In genomic region chr17:34459255-34459654, GRCm38 (mm10) we compare ENCODE assay signal across 36 mouse cellular contexts. TPM values are rescaled to one million over a fixed set of nuclear protein-coding genes. Genes with fewer than 3 reads are reported as not detected.
"Had no signal": no experiment of that assay in that cellular context is flagged by ENCODE, and none has a peak within 500 bp of the region (broad histone marks: within the 10 kb centered on the region; RNA-seq: fewer than 3 reads in every experiment).

No protein-coding gene starts in this region.

- H3K4me2 ChIP-seq: heart, embryonic 12.5 days; hindbrain, embryonic 12.5 days; hindbrain, embryonic 14.5 days; intestine, embryonic 15.5 days; limb, embryonic 12.5 days had no signal

- H3K27me3 ChIP-seq: heart, embryonic 12.5 days; hindbrain, embryonic 12.5 days; intestine, embryonic 15.5 days had no signal

- H3K4me3 ChIP-seq: gastrocnemius, adult 2 months; heart, embryonic 10.5 days; heart, embryonic 12.5 days; hindbrain, embryonic 10.5 days; hindbrain, embryonic 12.5 days; intestine, embryonic 15.5 days; layer of hippocampus, adult 2 months; left cerebral cortex, adult 2 months; limb, embryonic 10.5 days; limb, embryonic 12.5 days had no signal

- H3K9ac ChIP-seq: heart, embryonic 12.5 days; hindbrain, embryonic 12.5 days; hindbrain, embryonic 14.5 days; intestine, embryonic 15.5 days; limb, embryonic 12.5 days had no signal

- H3K36me3 ChIP-seq: heart, embryonic 10.5 days; heart, embryonic 12.5 days; hindbrain, embryonic 10.5 days; hindbrain, embryonic 12.5 days; intestine, embryonic 15.5 days; limb, embryonic 10.5 days; limb, embryonic 12.5 days had no signal

- H3K9me3 ChIP-seq: heart, embryonic 10.5 days; heart, embryonic 12.5 days; hindbrain, embryonic 10.5 days; hindbrain, embryonic 12.5 days; intestine, embryonic 15.5 days; limb, embryonic 10.5 days; limb, embryonic 12.5 days had no signal

- DNase-seq: gastrocnemius, adult 2 months; gastrocnemius, postnatal 10 days; gastrocnemius, postnatal 25 days; heart, adult 18-20 months; heart, postnatal 10 days; heart, postnatal 4 days; kidney, adult 18-20 months; kidney, adult 8-10 months; kidney, postnatal 10 days; kidney, postnatal 25 days; kidney, postnatal 4 days had no signal

- H3K4me1 ChIP-seq: heart, embryonic 10.5 days; heart, embryonic 12.5 days; hindbrain, embryonic 10.5 days; hindbrain, embryonic 12.5 days; intestine, embryonic 15.5 days; limb, embryonic 10.5 days; limb, embryonic 12.5 days had no signal

- ATAC-seq: hindbrain, embryonic 16.5 days; inflammation-experienced regulatory T-cells, adult 6 months; intestine, embryonic 15.5 days; intestine, postnatal 0 days had no signal

- H3K27ac ChIP-seq: gastrocnemius, adult 2 months; heart, embryonic 10.5 days; hindbrain, embryonic 10.5 days; hindbrain, embryonic 12.5 days; hindbrain, embryonic 14.5 days; intestine, embryonic 15.5 days; layer of hippocampus, adult 2 months; left cerebral cortex, adult 2 months; limb, embryonic 10.5 days; limb, embryonic 12.5 days had no signal

RNA-seq across cellular contexts. Expression of gene Btnl4, which starts 17.9 kb away (rescaled TPM):
- total RNA-seq: gastrocnemius, adult 2 months; gastrocnemius, postnatal 10 days; gastrocnemius, postnatal 25 days; gastrocnemius, postnatal 4 days; granulocyte monocyte progenitor cell, adult 5-6 weeks; heart, adult 18-20 months; heart, adult 8-10 months; heart, postnatal 10 days; heart, postnatal 25 days; heart, postnatal 4 days; layer of hippocampus, adult 2 months; layer of hippocampus, postnatal 10 days; layer of hippocampus, postnatal 25 days; left cerebral cortex, adult 2 months; left cerebral cortex, postnatal 14 days; left cerebral cortex, postnatal 36 days had no signal
- polyA plus RNA-seq: frontal cortex, adult 2 months; heart, embryonic 10.5 days; heart, embryonic 12.5 days; heart, embryonic 14.5 days; hindbrain, embryonic 10.5 days; hindbrain, embryonic 12.5 days; hindbrain, embryonic 14.5 days; hindbrain, embryonic 16.5 days; inflammation-experienced regulatory T-cells, adult 6 months; kidney, embryonic 14.5 days; kidney, embryonic 16.5 days; limb, embryonic 10.5 days; limb, embryonic 12.5 days had no signal

RNA-seq across cellular contexts. Expression of gene Btnl6, which starts 57.9 kb away (rescaled TPM):
- total RNA-seq: gastrocnemius, adult 2 months; gastrocnemius, postnatal 10 days; gastrocnemius, postnatal 25 days; gastrocnemius, postnatal 4 days; granulocyte monocyte progenitor cell, adult 5-6 weeks; heart, adult 18-20 months; heart, adult 8-10 months; heart, postnatal 10 days; heart, postnatal 25 days; heart, postnatal 4 days; layer of hippocampus, adult 2 months; layer of hippocampus, postnatal 10 days; layer of hippocampus, postnatal 25 days; left cerebral cortex, adult 2 months; left cerebral cortex, postnatal 14 days; left cerebral cortex, postnatal 36 days had no signal
- polyA plus RNA-seq: frontal cortex, adult 2 months; heart, embryonic 10.5 days; heart, embryonic 12.5 days; heart, embryonic 14.5 days; hindbrain, embryonic 10.5 days; hindbrain, embryonic 12.5 days; hindbrain, embryonic 14.5 days; hindbrain, embryonic 16.5 days; inflammation-experienced regulatory T-cells, adult 6 months; kidney, embryonic 14.5 days; kidney, embryonic 16.5 days; limb, embryonic 10.5 days; limb, embryonic 12.5 days had no signal
